Mouse (Mus musculus): ENCODE measurements around the gene Mrgprf. TPM values are rescaled to one million over a fixed set of nuclear protein-coding genes. Genes with fewer than 3 reads are reported as not detected.

The Mrgprf gene
- polyA plus RNA-seq (2014; fragmentation: Nextera tagmentation; extraction: Ambion mirVana) = 2.3 and 3.1 TPM in 2 replicates

DNA sequence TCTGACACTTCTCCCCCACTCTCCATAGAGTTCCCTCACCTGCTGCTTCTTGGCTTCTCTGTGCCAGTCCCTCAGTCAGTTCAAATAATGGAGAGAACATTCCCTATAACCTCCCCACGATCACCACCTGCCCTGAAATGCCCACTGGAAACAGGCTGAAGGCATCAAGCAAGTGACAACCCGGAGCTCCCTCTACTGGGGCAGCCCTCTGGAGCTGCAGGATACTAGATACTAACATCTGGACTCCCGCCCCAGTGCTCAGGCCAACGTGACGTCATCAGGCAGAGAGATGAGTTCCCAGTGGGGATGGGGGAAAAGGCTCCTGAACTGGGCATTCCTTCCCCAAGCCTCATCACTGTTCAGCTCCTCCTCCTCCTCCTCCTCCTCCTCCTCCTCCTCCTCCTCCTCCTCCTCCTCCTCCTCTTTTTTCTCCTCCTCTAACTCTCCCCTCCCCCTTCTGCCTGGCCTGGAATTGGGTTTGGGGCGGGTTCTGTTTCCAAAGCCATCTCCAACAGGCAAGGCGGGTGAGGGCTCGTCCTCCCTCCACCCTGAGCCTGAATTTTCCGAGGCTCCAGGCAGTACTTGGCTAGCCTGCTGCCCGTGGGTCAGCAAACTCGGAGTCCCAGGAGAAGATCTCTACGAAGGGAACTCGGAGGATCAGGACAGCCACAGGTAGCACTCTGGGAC lies at the start of gene Mrgprf:
TSS of gene Mrgprf (plus strand) at position 508 of the 687 bp plus-strand sequence.
- no peaks in the 10 kb centered on the region for H3K27me3 ChIP-seq (ENCODE audit: control insufficient read depth, insufficient read depth, low read length)
- ATAC-seq (ENCODE audit: low FRiP score) (no peak), DNase-seq (ENCODE audit: low spot score) (no peak)
- H3K4me1 ChIP-seq (replicated peaks; ENCODE audit: control insufficient read depth, insufficient read depth, low read length) = peaks cover 9% of the 10 kb centered on the region; the same call in 1 of the 2 replicates
- no peak within 1 kb of the TSS for H3K9ac ChIP-seq
- no peaks in the 10 kb centered on the region for H3K9me3 ChIP-seq (ENCODE audit: control insufficient read depth, low read length)
- no peak within 1 kb of the TSS for H3K27ac ChIP-seq
- no peaks in the 10 kb centered on the region for H3K36me3 ChIP-seq (replicated peaks; ENCODE audit: control insufficient read depth, insufficient read depth)
- whole genome bisulfite sequencing = 33% methylated on average over 12 of the region's 13 CpGs
- no peak within 1 kb of the TSS for H3K4me2 ChIP-seq (replicated peaks)
- H3K4me3 ChIP-seq (replicated peaks; ENCODE audit: low read length) = no peak within 1 kb of the TSS

DNA sequence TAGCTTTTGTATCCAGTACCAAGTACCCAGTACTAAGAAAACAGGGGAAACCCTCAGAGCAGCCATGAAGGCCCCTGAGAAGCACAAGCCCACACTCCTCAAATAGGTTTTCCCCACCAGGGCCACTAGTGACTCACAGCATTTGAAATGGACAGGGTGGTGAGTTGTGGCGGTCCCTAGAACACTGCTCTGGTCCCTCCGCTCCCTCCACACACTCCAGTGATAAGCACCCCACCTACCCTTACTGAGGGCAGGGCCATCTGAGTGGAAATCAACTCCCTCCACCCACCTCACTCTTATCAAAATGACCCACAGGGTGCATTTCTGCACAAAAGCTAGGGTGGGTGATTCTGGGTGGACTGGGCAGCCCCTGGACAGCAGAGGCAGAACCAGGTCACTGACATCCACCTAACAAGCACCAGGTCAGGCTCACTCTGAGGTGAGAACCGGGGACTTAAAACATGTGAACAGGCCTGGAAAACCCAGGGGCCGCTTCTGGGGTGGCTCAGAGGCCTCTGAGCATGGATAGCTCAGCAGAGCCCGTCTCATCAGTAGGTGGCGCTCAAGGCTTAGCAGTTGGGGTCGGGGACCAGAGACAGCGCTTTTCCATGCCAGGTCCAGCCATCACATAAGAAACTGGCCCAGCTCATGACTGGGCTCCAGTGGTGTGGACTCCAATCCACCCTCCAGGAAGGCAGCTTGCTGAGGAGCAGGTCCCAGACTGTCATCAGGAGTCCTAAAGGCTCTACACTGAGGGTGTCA lies 47.7 kb upstream of the Mrgprf start:
- no peaks in the 10 kb centered on the region for H3K27me3 ChIP-seq (ENCODE audit: control insufficient read depth, insufficient read depth, low read length)
- ATAC-seq (ENCODE audit: low FRiP score) (peak; percentile 70), DNase-seq (ENCODE audit: low spot score) (peak; percentile 85)
- no peaks in the 10 kb centered on the region for H3K4me1 ChIP-seq (replicated peaks; ENCODE audit: control insufficient read depth, insufficient read depth, low read length)
- no peaks in the 10 kb centered on the region for H3K9me3 ChIP-seq (ENCODE audit: control insufficient read depth, low read length)
- H3K4me3 ChIP-seq (replicated peaks; ENCODE audit: low read length) = no peak overlapping the region
- 28% methylated on average over 8 of the region's 8 CpGs for WGBS
- no peak overlapping the region for H3K27ac ChIP-seq
- no peak overlapping the region for H3K9ac ChIP-seq
- H3K4me2 ChIP-seq (replicated peaks) = no peak overlapping the region
- H3K36me3 ChIP-seq (replicated peaks; ENCODE audit: control insufficient read depth, insufficient read depth) = no peaks in the 10 kb centered on the region

DNA sequence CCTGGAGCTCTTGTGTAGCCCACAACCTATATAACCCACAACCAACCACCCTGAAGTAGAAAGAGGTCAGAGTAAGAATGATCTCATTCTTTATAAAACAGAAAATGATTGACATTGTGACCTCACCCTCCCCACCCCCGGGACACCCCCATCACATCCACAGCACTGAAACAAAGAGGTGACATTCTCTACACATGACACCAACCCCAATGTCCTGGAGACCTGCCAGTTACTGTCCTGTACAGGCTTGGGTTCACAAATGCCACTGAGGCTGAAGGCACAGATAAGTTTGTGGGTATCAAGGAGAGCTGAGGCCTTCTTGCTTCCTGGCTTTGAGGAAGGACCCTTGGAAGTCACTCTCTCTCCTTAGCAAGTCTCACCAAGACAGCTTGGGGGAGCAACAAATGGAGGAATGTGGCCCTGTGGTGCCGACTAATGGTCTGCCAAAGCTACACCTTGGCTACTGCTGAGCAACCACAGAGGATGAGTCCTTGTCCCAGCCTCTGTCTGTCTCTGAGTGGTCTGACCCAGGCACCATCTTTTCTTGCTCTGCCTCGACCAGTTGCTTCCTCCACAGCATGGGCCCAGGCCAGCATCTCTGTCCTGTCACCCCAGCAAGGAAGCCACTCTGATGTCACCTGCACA lies 46.5 kb upstream of the Mrgprf start:
- no peak overlapping the region for H3K27ac ChIP-seq
- H3K4me3 ChIP-seq (replicated peaks; ENCODE audit: low read length) = no peak overlapping the region
- H3K4me2 ChIP-seq (replicated peaks) = no peak overlapping the region
- H3K36me3 ChIP-seq (replicated peaks; ENCODE audit: control insufficient read depth, insufficient read depth) = no peaks in the 10 kb centered on the region
- no peaks in the 10 kb centered on the region for H3K27me3 ChIP-seq (ENCODE audit: control insufficient read depth, insufficient read depth, low read length)
- ATAC-seq (ENCODE audit: low FRiP score) (no peak), DNase-seq (ENCODE audit: low spot score) (no peak)
- H3K4me1 ChIP-seq (replicated peaks; ENCODE audit: control insufficient read depth, insufficient read depth, low read length) = no peaks in the 10 kb centered on the region
- no peak overlapping the region for H3K9ac ChIP-seq
- 73% methylated on average over 3 of the region's 3 CpGs for WGBS
- H3K9me3 ChIP-seq (ENCODE audit: control insufficient read depth, low read length) = no peaks in the 10 kb centered on the region

DNA sequence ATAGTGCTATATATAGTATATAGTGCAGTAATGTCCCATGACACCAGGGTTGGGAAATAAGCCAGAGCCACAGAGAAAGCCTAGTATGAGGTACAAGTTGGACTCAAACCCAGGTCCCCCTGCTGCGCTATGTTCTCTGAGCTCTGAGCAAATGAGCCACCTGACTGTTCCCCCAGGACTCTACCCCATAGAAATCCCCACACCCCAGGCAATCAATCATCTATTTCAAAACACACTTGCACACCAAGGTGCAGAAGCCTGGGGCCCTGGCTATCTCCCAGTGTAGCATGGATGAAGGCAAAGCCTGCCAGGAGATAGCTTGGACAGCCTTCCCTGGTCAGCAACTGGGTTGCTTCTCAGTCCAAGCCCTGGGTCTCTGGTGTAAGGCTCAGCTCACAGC lies 44.5 kb upstream of the Mrgprf start:
- no peaks in the 10 kb centered on the region for H3K27me3 ChIP-seq (ENCODE audit: control insufficient read depth, insufficient read depth, low read length)
- no peak overlapping the region for H3K9ac ChIP-seq
- H3K4me3 ChIP-seq (replicated peaks; ENCODE audit: low read length) = no peak overlapping the region
- 93% methylated on average over 1 of the region's 1 CpGs for WGBS
- H3K4me1 ChIP-seq (replicated peaks; ENCODE audit: control insufficient read depth, insufficient read depth, low read length) = no peaks in the 10 kb centered on the region
- no peaks in the 10 kb centered on the region for H3K36me3 ChIP-seq (replicated peaks; ENCODE audit: control insufficient read depth, insufficient read depth)
- DNase-seq (ENCODE audit: low spot score) (no peak), ATAC-seq (ENCODE audit: low FRiP score) (no peak)
- H3K27ac ChIP-seq = no peak overlapping the region
- H3K9me3 ChIP-seq (ENCODE audit: control insufficient read depth, low read length) = no peaks in the 10 kb centered on the region
- no peak overlapping the region for H3K4me2 ChIP-seq (replicated peaks)

DNA sequence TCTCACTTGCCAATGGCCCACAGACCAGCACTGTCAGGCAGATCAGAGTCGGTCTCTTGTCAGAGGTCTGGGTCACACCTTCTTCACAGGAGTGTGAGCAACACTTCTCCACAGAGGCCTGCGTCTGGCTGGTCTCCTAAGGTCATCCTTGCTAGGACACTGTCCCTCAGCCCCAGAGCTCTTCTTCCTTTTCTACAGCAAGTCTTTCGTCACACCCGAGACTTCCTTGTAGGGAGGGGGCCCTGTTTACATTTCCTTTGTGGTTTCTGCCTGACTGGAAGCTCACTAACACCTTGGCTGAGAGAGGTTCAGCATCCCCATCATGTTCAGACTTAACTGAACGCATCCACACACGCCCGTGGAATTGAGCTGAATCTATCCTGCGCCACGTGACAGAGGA lies 36.4 kb upstream of the Mrgprf start:
- ATAC-seq (ENCODE audit: low FRiP score) (no peak), DNase-seq (ENCODE audit: low spot score) (no peak)
- H3K4me1 ChIP-seq (replicated peaks; ENCODE audit: control insufficient read depth, insufficient read depth, low read length) = no peaks in the 10 kb centered on the region
- no peaks in the 10 kb centered on the region for H3K9me3 ChIP-seq (ENCODE audit: control insufficient read depth, low read length)
- no peak overlapping the region for H3K4me2 ChIP-seq (replicated peaks)
- no peak overlapping the region for H3K27ac ChIP-seq
- no peak overlapping the region for H3K4me3 ChIP-seq (replicated peaks; ENCODE audit: low read length)
- no peaks in the 10 kb centered on the region for H3K27me3 ChIP-seq (ENCODE audit: control insufficient read depth, insufficient read depth, low read length)
- no peaks in the 10 kb centered on the region; the same call in 1 of the 2 replicates for H3K36me3 ChIP-seq (replicated peaks; ENCODE audit: control insufficient read depth, insufficient read depth)
- 88% methylated on average over 9 of the region's 9 CpGs for WGBS
- no peak overlapping the region for H3K9ac ChIP-seq

DNA sequence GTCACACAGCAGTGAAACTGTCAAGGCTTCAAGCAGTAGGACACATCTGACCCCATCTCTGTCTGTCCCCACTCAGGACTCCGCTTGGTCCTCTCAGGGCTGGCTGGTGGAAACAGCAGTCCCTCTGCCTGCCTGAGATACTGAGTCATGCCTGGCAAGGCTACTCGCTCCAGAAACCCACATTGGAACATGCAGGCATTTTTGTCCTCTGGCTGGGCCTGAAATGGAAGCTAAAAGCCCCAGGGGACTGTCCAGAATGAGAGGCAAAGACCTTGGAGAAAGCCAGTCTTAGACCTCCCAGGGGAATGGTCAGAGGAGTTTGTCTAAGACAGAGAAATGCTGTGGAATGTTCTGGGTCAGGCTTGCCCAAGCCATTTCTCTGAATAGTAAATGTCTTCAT lies 34.6 kb upstream of the Mrgprf start:
- Histone ChIP-seq H3K4me3 (replicated peaks; ENCODE audit: low read length) (no peak overlapping the region), H3K36me3 (replicated peaks; ENCODE audit: control insufficient read depth, insufficient read depth) (no peaks in the 10 kb centered on the region; the same call in 1 of the 2 replicates), H3K9ac (no peak overlapping the region), H3K9me3 (ENCODE audit: control insufficient read depth, low read length) (no peaks in the 10 kb centered on the region), H3K4me1 (replicated peaks; ENCODE audit: control insufficient read depth, insufficient read depth, low read length) (no peaks in the 10 kb centered on the region), H3K4me2 (replicated peaks) (no peak overlapping the region), H3K27ac (no peak overlapping the region), H3K27me3 (ENCODE audit: control insufficient read depth, insufficient read depth, low read length) (no peaks in the 10 kb centered on the region)
- DNase-seq (ENCODE audit: low spot score) (no peak), ATAC-seq (ENCODE audit: low FRiP score) (no peak)
- 87% methylated on average over 2 of the region's 2 CpGs for WGBS

DNA sequence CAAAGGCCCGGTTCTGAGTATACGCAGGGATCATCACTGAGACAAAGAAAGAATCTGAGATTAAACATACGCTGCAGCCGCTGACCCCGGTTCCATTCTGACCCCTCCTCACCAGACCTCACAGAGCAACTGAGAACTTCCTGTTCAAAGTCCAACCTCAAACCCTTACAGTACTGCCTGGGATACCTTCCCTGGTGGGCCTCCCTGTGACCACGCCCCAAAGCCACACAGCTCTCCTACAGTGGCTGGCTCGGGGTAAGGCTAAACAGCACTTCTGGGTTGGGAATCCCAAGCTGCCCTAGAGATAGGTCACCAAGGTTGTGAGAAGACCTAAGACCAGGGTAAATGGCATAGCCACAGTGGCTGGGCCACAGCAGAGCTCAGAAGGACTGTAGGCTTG lies 31.7 kb upstream of the Mrgprf start:
- 89% methylated on average over 7 of the region's 7 CpGs for WGBS
- Histone ChIP-seq H3K27ac (no peak overlapping the region), H3K4me2 (replicated peaks) (no peak overlapping the region), H3K27me3 (ENCODE audit: control insufficient read depth, insufficient read depth, low read length) (no peaks in the 10 kb centered on the region), H3K4me1 (replicated peaks; ENCODE audit: control insufficient read depth, insufficient read depth, low read length) (no peaks in the 10 kb centered on the region), H3K9me3 (ENCODE audit: control insufficient read depth, low read length) (no peaks in the 10 kb centered on the region), H3K9ac (no peak overlapping the region), H3K36me3 (replicated peaks; ENCODE audit: control insufficient read depth, insufficient read depth) (peaks cover 4% of the 10 kb centered on the region; the same call in 1 of the 2 replicates), H3K4me3 (replicated peaks; ENCODE audit: low read length) (no peak overlapping the region)
- DNase-seq (ENCODE audit: low spot score) (no peak), ATAC-seq (ENCODE audit: low FRiP score) (no peak)

DNA sequence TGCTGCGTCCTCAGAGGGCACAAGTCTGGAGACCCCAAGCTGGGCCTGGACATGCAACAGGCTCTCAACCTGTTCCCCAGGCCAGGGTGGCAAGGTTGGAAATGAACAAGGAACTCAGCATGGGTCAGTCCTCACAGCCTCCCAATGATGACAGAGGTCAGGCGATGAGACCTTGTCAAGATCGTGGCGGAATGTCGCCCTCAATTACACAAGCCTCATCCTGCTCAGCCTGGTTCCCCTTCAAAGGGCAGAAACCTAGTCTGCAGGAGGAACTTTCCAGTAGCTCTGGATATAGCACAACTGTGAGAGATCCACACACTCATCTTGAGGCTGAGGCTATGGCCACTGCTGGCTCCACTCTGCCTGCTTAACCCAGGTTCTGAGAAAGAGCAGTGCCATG lies 29.7 kb upstream of the Mrgprf start:
- no peak overlapping the region for H3K27ac ChIP-seq
- H3K36me3 ChIP-seq (replicated peaks; ENCODE audit: control insufficient read depth, insufficient read depth) = peaks cover 4% of the 10 kb centered on the region; the same call in 1 of the 2 replicates
- H3K9me3 ChIP-seq (ENCODE audit: control insufficient read depth, low read length) = no peaks in the 10 kb centered on the region
- H3K4me3 ChIP-seq (replicated peaks; ENCODE audit: low read length) = no peak overlapping the region
- H3K4me2 ChIP-seq (replicated peaks) = no peak overlapping the region
- WGBS = 93% methylated on average over 5 of the region's 5 CpGs
- ATAC-seq (ENCODE audit: low FRiP score) (no peak), DNase-seq (ENCODE audit: low spot score) (no peak)
- no peaks in the 10 kb centered on the region for H3K27me3 ChIP-seq (ENCODE audit: control insufficient read depth, insufficient read depth, low read length)
- H3K4me1 ChIP-seq (replicated peaks; ENCODE audit: control insufficient read depth, insufficient read depth, low read length) = no peaks in the 10 kb centered on the region
- no peak overlapping the region for H3K9ac ChIP-seq

DNA sequence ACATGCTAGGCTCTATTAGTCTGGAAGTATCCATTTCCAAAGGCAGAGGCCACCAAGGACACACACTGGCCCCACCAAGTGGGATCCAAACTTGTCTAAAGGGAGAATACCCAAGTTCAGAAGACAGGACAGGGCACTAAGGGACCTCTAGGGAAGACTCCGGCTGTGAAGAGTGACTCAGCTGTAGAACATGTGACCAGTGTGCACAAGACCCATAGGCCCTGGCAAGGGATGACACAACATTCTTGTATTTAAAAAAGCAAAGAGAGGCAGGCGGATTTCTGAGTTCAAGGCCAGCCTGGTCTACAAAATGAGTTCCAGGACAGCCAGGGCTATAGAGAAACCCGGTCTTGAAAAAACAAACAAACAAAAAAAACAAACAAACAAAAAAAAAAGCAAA lies 25.1 kb upstream of the Mrgprf start:
- Histone ChIP-seq H3K4me2 (replicated peaks) (no peak overlapping the region), H3K9me3 (ENCODE audit: control insufficient read depth, low read length) (no peaks in the 10 kb centered on the region), H3K27me3 (ENCODE audit: control insufficient read depth, insufficient read depth, low read length) (no peaks in the 10 kb centered on the region), H3K27ac (no peak overlapping the region), H3K9ac (no peak overlapping the region), H3K4me3 (replicated peaks; ENCODE audit: low read length) (no peak overlapping the region), H3K4me1 (replicated peaks; ENCODE audit: control insufficient read depth, insufficient read depth, low read length) (no peaks in the 10 kb centered on the region), H3K36me3 (replicated peaks; ENCODE audit: control insufficient read depth, insufficient read depth) (0 out of 2 replicates have a peak, but pooled peaks cover 4% of the 10 kb centered on the region)
- DNase-seq (ENCODE audit: low spot score) (no peak), ATAC-seq (ENCODE audit: low FRiP score) (no peak)
- 87% methylated on average over 3 of the region's 3 CpGs for WGBS
